Mouse (Mus musculus): Measurements from ENCODE around the gene Fthl17f. TPM values are rescaled to one million over a fixed set of nuclear protein-coding genes. Genes with fewer than 3 reads are reported as not detected.
"Not testable (repeated sequence)": the region's sequence is repeated elsewhere in the genome, so short reads cannot be mapped to it uniquely, and the experiment has no call there.

Fthl17f gene
- not detected for total RNA-seq (2021)
- long read RNA-seq, experiment 1, result 0 reads
- long read RNA-seq, experiment 2, result 0 reads

GRCm38 (mm10) chrX:9062715-9063114 is at the start of gene Fthl17f:
TSS of gene Fthl17f (plus strand) at chrX:9063015.
- DNase-seq, result not testable (repeated sequence)

- DNase-seq, result no peak
Observed at GRCm38 (mm10) chrX:9016079-9016478, 46.7 kb upstream of the Fthl17f start.

GRCm38 (mm10) chrX:9019481-9019880 is 43.3 kb upstream of the Fthl17f start:
- no peak for DNase-seq

- not testable (repeated sequence) for DNase-seq
Observed at GRCm38 (mm10) chrX:9033193-9033592, 29.6 kb upstream of the Fthl17f start, which contains the start of gene Fthl17e. TSS of gene Fthl17e (plus strand) at chrX:9033493.

- not testable (repeated sequence) for DNase-seq
Observed at GRCm38 (mm10) chrX:9041611-9042010, 21.2 kb upstream of the Fthl17f start.

- peak; percentile 51 to 89 for DNase-seq
Observed at GRCm38 (mm10) chrX:9060952-9061351, 1.9 kb upstream of the Fthl17f start.

- no peak for DNase-seq
Observed at GRCm38 (mm10) chrX:9062101-9062500, 714 bp upstream of the Fthl17f start.

GRCm38 (mm10) chrX:9077699-9078098 is 14.9 kb downstream of the Fthl17f start:
- peak; percentile 40 to 56 for DNase-seq

- not testable (repeated sequence) for DNase-seq
Observed at GRCm38 (mm10) chrX:9095066-9095465, 32.3 kb downstream of the Fthl17f start.

- DNase-seq, result no peak
Observed at GRCm38 (mm10) chrX:9104262-9104661, 41.4 kb downstream of the Fthl17f start, which contains the start of gene 4930402K13Rik. TSS of gene 4930402K13Rik (plus strand) at chrX:9104562.

GRCm38 (mm10) chrX:9110381-9110780 is 47.6 kb downstream of the Fthl17f start:
- DNase-seq, result no peak

Other genes with a start within 250 kb of the Fthl17f start
- not detected for gene Gm6592, start 219.0 kb upstream of the Fthl17f start, total RNA-seq (2021)
- gene Gm5751, start 188.8 kb upstream of the Fthl17f start, total RNA-seq (2021), result not detected
- under 1 TPM; 0.57 to 0.77 TPM for gene B630019K06Rik, start 170.6 kb upstream of the Fthl17f start, total RNA-seq (2021)
- not detected for gene Fthl17b, start 100.0 kb upstream of the Fthl17f start, total RNA-seq (2021)
- gene Fthl17c, start 86.5 kb upstream of the Fthl17f start, total RNA-seq (2021), result not detected
- gene Fthl17d, start 76.3 kb upstream of the Fthl17f start, total RNA-seq (2021), result not detected
- not detected for gene Fthl17e, start 29.5 kb upstream of the Fthl17f start, total RNA-seq (2021)
- gene 4930402K13Rik, start 41.5 kb downstream of the Fthl17f start, total RNA-seq (2021), result not detected
- gene Lancl3, start 136.9 kb downstream of the Fthl17f start, total RNA-seq (2021), result 1 to 10 TPM; 5.6 to 7.5 TPM
- not detected for gene Gm14862, start 193.9 kb downstream of the Fthl17f start, total RNA-seq (2021)
- 1 to 10 TPM; 9.3 to 9.6 TPM for gene Xk, start 209.7 kb downstream of the Fthl17f start, total RNA-seq (2021)
- gene H2al1m, start 220.7 kb downstream of the Fthl17f start, total RNA-seq (2021), result 1 to 10 TPM in 1 of 2 experiments, not detected in 1; 1.0 TPM

Data from heart, adult 18-20 months (tissue).